Mouse (Mus musculus) embryonic fibroblast, embryonic 13.5 days (primary cell): ENCODE data around the gene Umod.

ENCODE experiments used
- CTCF ChIP-seq: IDR thresholded peaks from 2 replicates; pipeline ENCODE4 v1.5.1; 2011; ENCODE audit warnings: mild to moderate bottlenecking, control low read depth, low read length, moderate library complexity, borderline replicate concordance; ENCODE audit not compliant: insufficient read depth
- POLR2A ChIP-seq: IDR thresholded peaks from 2 replicates; pipeline ENCODE4 v1.6.1; 2011; ENCODE audit warnings: low read depth, mild to moderate bottlenecking, control low read depth, low read length, moderate library complexity

GRCm38 (mm10) chr7:119527548-119527947 lies 48.5 kb upstream of the Umod start:
- no peak for TF ChIP-seq POLR2A
- TF ChIP-seq CTCF = no peak
